Mouse (Mus musculus) lung, embryonic 14.5 days (tissue): Measurements from ENCODE around the gene Ell. TPM values are rescaled to one million over a fixed set of nuclear protein-coding genes. Genes with fewer than 3 reads are reported as not detected.

Experiments
- ATAC-seq: fragments of 200-750 bp; cut with Nextera tagmentation; 2 replicates; pipeline ENCODE4 v1.8.0; 2017; ENCODE audit warnings: mild to moderate bottlenecking, moderate TSS enrichment, moderate library complexity; ENCODE audit not compliant: insufficient read depth
- DNase-seq: peaks from one replicate; pipeline ENCODE4 v3.0.0-alpha.2; 2015
- H3K27ac ChIP-seq: fragments of 300-500 bp; sonication (generic); 2 replicates; pipeline ENCODE4 v1.5.1; 2014; ENCODE audit warnings: low read depth, mild to moderate bottlenecking, moderate library complexity
- H3K27me3 ChIP-seq: fragments of 300-500 bp; sonication (generic); 2 replicates; pipeline ENCODE4 v1.6.1; 2014; ENCODE audit warnings: low read length, control low read depth; ENCODE audit not compliant: insufficient read depth
- H3K36me3 ChIP-seq: fragments of 300-500 bp; sonication (generic); 2 replicates; pipeline ENCODE4 v1.6.1; 2014; ENCODE audit warnings: control low read depth; ENCODE audit not compliant: insufficient read depth
- H3K4me1 ChIP-seq: fragments of 300-500 bp; sonication (generic); 2 replicates; pipeline ENCODE4 v1.6.1; 2014; ENCODE audit warnings: antibody characterized with exemption, control low read depth; ENCODE audit not compliant: insufficient read depth
- H3K4me2 ChIP-seq: fragments of 300-500 bp; sonication (generic); 2 replicates; pipeline ENCODE4 v1.6.1; 2014; ENCODE audit warnings: mild to moderate bottlenecking
- H3K4me3 ChIP-seq: fragments of 300-500 bp; sonication (generic); 2 replicates; pipeline ENCODE4 v1.5.1; 2014; ENCODE audit warnings: low read depth, low read length
- H3K9ac ChIP-seq: fragments of 300-500 bp; sonication (generic); 2 replicates; pipeline ENCODE4 v1.6.1; 2014
- H3K9me3 ChIP-seq: fragments of 300-500 bp; sonication (generic); 2 replicates; pipeline ENCODE4 v1.6.1; 2016; ENCODE audit warnings: low read depth, low read length, control low read depth
- CTCF ChIP-seq: IDR thresholded peaks from 2 replicates; pipeline ENCODE4 v1.5.1; 2016; ENCODE audit warnings: antibody characterized with exemption, low read depth
- WGBS: fragments of 180-500 bp; shearing (Covaris S2); extraction: QIAGEN DNeasy Blood & Tissue Kit; methylation state at CpG from one replicate; pipeline ENCODE4 v1.1.7; 2014; 5-methylcytosine and 5-hydroxymethylcytosine counted together
- polyA plus RNA-seq: library from polyadenylated mRNA; unstranded; fragments of >200 nt; fragmentation: Nextera tagmentation; extraction: Ambion mirVana; gene quantifications from 2 replicates; pipeline ENCODE4 v1.2.1, GENCODE M21; 2014

Gene Ell
- polyA plus RNA-seq, 1 experiment from 2014 or later = 20.0 TPM

DNA sequence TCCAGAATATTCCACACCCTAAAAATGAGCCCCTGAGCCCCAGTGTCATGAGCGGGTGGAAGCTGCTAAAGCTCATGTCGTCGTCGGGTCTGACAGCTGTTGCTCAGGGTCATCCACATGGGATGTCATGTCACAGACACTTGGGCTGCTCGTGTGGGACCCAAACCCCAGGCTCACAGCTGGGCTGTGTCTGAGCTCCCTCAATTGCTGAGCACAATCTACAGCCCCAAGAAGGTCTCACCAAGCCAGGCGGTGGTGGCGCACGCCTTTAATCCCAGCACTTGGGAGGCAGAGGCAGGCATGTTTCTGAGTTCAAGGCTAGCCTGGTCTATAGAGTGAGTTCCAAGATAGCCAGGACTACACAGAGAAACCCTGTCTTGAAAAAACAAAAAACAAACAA, 76.0 kb downstream of the Ell start:
- no peak for TF ChIP-seq CTCF
- ATAC-seq (no peak), DNase-seq (no peak)
- Histone ChIP-seq H3K27me3 (no peaks in the 10 kb centered on the region), H3K4me2 (no peak overlapping the region), H3K36me3 (no peaks in the 10 kb centered on the region), H3K27ac (no peak overlapping the region), H3K9me3 (no peaks in the 10 kb centered on the region), H3K9ac (no peak overlapping the region), H3K4me3 (no peak overlapping the region), H3K4me1 (0 out of 2 replicates have a peak, but pooled peaks cover 5% of the 10 kb centered on the region)
- WGBS = 63% methylated on average over 8 of the region's 8 CpGs

DNA sequence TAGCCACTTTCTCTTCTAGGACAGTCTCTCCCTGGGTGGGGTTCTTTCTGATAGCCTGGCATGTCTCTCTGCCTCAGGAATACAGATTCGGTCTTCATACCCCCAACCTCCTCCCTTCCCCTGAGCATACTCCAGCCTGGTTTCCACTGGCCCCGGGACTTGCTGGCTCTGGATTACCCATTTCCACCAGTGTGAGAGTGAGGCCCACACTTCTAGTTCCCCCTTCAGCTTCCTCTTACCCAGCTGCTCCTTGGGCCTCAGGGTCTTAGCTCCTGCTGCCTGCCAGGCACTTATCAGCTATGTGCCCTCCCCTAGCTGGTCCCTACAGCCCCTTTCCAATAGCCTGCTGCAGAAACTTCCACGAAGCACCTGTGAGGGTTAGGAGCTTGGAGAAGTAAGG, 76.6 kb downstream of the Ell start, which contains the start of gene Lrrc25:
Gene Lrrc25 (plus strand): TSS at position 262 of the 400 bp plus-strand sequence.
- no peak within 1 kb of the TSS for H3K27ac ChIP-seq
- H3K4me2 ChIP-seq = no peak within 1 kb of the TSS
- 80% methylated on average over 3 of the region's 3 CpGs for WGBS
- H3K9me3 ChIP-seq = no peaks in the 10 kb centered on the region
- no peak for DNase-seq
- H3K9ac ChIP-seq = no peak within 1 kb of the TSS
- no peak for ATAC-seq
- H3K4me3 ChIP-seq = no peak within 1 kb of the TSS
- H3K36me3 ChIP-seq = no peaks in the 10 kb centered on the region
- H3K4me1 ChIP-seq = 0 out of 2 replicates have a peak, but pooled peaks cover 5% of the 10 kb centered on the region
- H3K27me3 ChIP-seq = no peaks in the 10 kb centered on the region
- no peak for TF ChIP-seq CTCF

GRCm38 (mm10) chr8:70616645-70617044, 77.4 kb downstream of the Ell start:
- Histone ChIP-seq H3K36me3 (no peaks in the 10 kb centered on the region), H3K27me3 (no peaks in the 10 kb centered on the region), H3K4me2 (no peak overlapping the region), H3K4me1 (0 out of 2 replicates have a peak, but pooled peaks cover 5% of the 10 kb centered on the region), H3K27ac (no peak overlapping the region), H3K4me3 (no peak overlapping the region), H3K9ac (no peak overlapping the region), H3K9me3 (no peaks in the 10 kb centered on the region)
- TF ChIP-seq CTCF = no peak
- ATAC-seq = no peak
- no peak for DNase-seq
- 39% methylated on average over 11 of the region's 11 CpGs for WGBS

DNA sequence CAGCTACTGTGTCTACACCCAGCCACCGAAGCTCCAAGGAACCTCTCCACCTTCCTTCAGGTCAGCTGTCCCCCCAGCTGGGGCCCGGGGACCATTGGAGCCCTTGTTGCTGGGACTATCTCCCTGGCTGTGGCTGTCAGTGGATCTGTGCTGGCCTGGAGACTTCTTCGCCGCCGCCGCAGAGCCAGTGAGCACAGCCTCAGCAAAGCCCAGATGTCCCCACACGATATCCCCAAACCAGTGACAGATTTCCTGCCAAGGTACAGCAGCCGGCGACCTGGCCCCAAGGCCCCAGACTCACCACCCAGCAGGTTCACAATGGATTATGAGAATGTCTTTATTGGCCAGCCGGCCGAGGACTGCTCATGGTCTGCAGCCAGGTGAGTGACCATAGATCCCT, 78.7 kb downstream of the Ell start:
- DNase-seq (no peak), ATAC-seq (no peak)
- Histone ChIP-seq H3K27ac (no peak overlapping the region), H3K4me2 (no peak overlapping the region), H3K9me3 (no peaks in the 10 kb centered on the region), H3K4me3 (no peak overlapping the region), H3K27me3 (no peaks in the 10 kb centered on the region), H3K9ac (no peak overlapping the region), H3K36me3 (no peaks in the 10 kb centered on the region), H3K4me1 (0 out of 2 replicates have a peak, but pooled peaks cover 5% of the 10 kb centered on the region)
- 73% methylated on average over 11 of the region's 11 CpGs for WGBS
- TF ChIP-seq CTCF = no peak

DNA sequence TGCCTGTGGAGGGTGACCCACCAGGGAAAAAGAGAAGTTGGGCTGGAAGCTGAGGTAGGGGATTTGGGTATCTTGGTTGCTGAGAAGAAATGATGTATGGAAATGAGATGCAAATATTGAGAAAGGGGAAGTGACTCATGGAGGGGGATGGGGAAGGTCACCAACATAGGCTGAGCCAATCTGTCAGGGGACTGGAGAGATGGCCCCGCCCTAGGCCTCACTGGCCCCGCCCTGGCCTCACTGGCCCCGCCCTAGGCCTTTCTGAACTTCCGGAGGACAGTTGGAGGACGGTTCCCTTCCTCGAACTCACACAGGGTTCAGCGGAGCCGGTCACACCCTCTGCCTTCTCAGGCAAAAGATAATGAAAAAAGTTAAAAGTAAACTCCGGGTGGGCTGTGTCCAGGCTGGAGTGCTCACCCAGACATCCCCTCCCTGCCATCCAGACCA, 79.7 kb downstream of the Ell start:
- peak; percentile 50 for DNase-seq
- H3K27ac ChIP-seq = no peak overlapping the region
- H3K9me3 ChIP-seq = no peaks in the 10 kb centered on the region
- H3K4me3 ChIP-seq = no peak overlapping the region
- no peak for TF ChIP-seq CTCF
- H3K4me1 ChIP-seq = 0 out of 2 replicates have a peak, but pooled peaks cover under 1% of the 10 kb centered on the region
- WGBS = 32% methylated on average over 9 of the region's 9 CpGs
- H3K9ac ChIP-seq = no peak overlapping the region
- no peak overlapping the region for H3K4me2 ChIP-seq
- H3K36me3 ChIP-seq = no peaks in the 10 kb centered on the region
- H3K27me3 ChIP-seq = no peaks in the 10 kb centered on the region
- ATAC-seq = peak; percentile 60; the same call in 1 of the 2 replicates

GRCm38 (mm10) chr8:70622220-70622619, 83.0 kb downstream of the Ell start:
- no peak overlapping the region for H3K4me3 ChIP-seq
- no peak overlapping the region for H3K9ac ChIP-seq
- ATAC-seq (no peak), DNase-seq (no peak)
- no peaks in the 10 kb centered on the region for H3K27me3 ChIP-seq
- no peaks in the 10 kb centered on the region for H3K36me3 ChIP-seq
- TF ChIP-seq CTCF = no peak
- no peaks in the 10 kb centered on the region for H3K4me1 ChIP-seq
- no peak overlapping the region; the same call in 1 of the 2 replicates for H3K27ac ChIP-seq
- no peak overlapping the region for H3K4me2 ChIP-seq
- 48% methylated on average over 3 of the region's 3 CpGs for WGBS
- H3K9me3 ChIP-seq = no peaks in the 10 kb centered on the region

DNA sequence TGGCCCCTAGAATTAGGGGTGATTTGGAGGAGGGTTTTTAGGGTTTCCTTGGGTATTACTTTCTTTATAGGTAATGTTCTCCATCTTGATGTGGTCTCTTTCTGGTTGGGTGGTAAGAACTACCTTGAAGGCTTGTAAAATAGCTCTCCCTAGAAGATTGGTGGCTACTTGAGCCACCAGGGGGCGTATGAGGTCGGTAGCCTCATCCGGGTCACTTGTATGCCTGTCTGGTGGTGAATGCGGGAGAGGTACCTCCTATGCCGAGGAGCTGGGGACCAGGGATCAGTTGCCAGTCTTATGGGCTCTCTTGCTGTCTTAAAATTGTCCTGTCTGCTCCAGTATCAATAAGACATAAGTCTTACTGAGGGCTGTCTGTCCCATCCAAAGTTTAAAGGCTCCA, 85.8 kb downstream of the Ell start:
- TF ChIP-seq CTCF = peak; percentile 71
- Histone ChIP-seq H3K27me3 (no peaks in the 10 kb centered on the region), H3K9me3 (no peaks in the 10 kb centered on the region), H3K4me1 (no peaks in the 10 kb centered on the region), H3K36me3 (no peaks in the 10 kb centered on the region), H3K27ac (no peak overlapping the region), H3K9ac (no peak overlapping the region), H3K4me3 (no peak overlapping the region), H3K4me2 (peak overlapping the region; percentile 25; the same call in 1 of the 2 replicates)
- 14% methylated on average over 5 of the region's 5 CpGs for WGBS
- DNase-seq = peak; percentile 83
- ATAC-seq = no peak
